Mouse (Mus musculus): Measurements from ENCODE around the gene Lrmp. TPM values are rescaled to one million over a fixed set of nuclear protein-coding genes. Genes with fewer than 3 reads are reported as not detected.

The Lrmp gene
- total RNA-seq, 2 experiments from 2014 or later = 3.5 to 4.5 TPM

- DNase-seq (ENCODE audit: low spot score in 2 of 2) = no peak
Measured at GRCm38 (mm10) chr6:145197949-145198686, 82.7 kb downstream of the Lrmp start.

DNA sequence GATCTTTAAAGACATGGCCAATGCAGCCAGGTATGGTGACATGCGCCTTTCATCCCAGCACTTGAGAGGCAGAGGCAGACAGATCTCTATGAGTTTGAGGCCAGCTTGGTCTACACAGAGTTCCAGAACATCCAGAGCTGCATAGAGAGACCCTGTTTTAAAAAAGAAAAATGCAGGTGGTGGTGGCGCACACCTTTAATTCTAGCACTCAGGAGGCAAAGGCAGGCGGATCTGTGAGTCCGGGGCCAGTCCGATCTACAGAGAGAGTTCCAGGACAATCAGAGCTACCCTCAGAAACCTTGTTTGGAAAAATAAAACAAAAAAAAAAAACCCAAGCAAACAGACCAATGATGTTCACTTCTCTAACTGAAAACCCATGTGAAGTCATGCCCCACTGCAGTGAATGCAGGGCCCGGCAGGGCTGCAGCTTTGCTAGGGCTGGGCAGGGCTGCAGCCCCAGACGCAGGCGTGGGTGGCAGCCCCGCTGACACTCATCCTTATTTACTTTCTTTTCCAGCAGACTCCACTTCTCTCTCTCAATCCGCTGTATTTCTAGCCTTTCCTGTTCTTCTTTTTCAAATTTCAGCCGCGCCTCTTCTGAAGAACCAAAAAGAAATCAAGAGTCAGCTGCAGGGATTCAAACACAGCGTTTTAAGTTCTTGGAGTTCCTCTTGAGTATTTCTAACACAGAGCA lies 87.1 kb downstream of the Lrmp start:
- DNase-seq (ENCODE audit: low spot score in 2 of 2) = no peak

GRCm38 (mm10) chr6:145204440-145204839 lies 89.0 kb downstream of the Lrmp start:
- no peak for DNase-seq (ENCODE audit: low spot score in 2 of 2)

- DNase-seq (ENCODE audit: low spot score in 2 of 2) = no peak
Measured at GRCm38 (mm10) chr6:145205142-145205541, 89.7 kb downstream of the Lrmp start.

- no peak for DNase-seq (ENCODE audit: low spot score in 2 of 2)
Measured at GRCm38 (mm10) chr6:145210056-145210680, 94.7 kb downstream of the Lrmp start.

- DNase-seq (ENCODE audit: low spot score in 2 of 2) = peak; percentile 99
Measured at GRCm38 (mm10) chr6:145210816-145211338, 95.4 kb downstream of the Lrmp start, which contains the start of the genes Casc1 and Etfrf1. Casc1 (minus strand) TSS chr6:145211005. Etfrf1 (plus strand) TSS chr6:145211134.

GRCm38 (mm10) chr6:145211376-145212305 lies 96.2 kb downstream of the Lrmp start:
- DNase-seq (ENCODE audit: low spot score in 2 of 2) = no peak

GRCm38 (mm10) chr6:145213916-145214315 lies 98.5 kb downstream of the Lrmp start:
- DNase-seq (ENCODE audit: low spot score in 2 of 2) = no peak

DNA sequence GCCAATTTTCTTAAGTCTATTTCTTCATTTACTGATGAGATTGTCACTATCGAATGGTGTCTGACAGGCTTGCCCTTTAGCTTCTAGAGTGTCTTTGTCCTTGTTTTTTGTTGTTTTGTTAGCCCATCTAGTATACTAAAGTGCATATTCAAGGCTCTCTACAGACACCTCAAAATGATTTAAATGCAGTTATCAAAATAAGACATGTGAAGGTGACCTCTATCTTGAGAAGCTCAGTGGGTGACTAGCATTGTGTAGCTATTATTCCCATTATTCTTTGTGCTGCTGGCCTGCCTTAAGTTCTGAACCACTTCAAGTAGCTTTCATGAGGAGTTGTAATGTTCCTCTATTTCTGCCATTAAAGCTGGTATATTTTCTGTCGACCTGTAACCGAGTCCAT lies 100.4 kb downstream of the Lrmp start:
- DNase-seq (ENCODE audit: low spot score in 2 of 2) = no peak

DNA sequence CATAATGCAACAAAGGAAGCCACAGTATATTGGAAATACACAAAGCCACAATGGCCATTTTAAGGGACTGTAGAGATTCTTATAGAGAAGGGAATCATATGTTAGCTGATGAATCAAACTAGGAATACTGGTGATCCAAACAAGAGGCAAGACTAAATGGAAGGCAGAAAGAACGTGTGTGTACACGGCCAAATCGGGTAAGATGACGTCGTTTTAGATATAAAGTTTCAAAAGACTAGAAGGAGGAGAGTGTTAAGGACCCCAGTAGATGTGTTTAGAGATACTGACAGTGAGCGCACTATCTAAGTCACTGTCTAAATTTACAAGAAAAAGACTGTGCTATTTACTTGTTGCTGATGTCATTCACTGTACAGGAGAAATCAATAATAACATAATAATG lies 108.8 kb downstream of the Lrmp start:
- no peak for DNase-seq (ENCODE audit: low spot score in 2 of 2)

Other genes with a start within 250 kb of the Lrmp start
- 100 to 1,000 TPM; 109 to 111 TPM for gene Bcat1, start 39.5 kb upstream of the Lrmp start, total RNA-seq (2021)
- gene Casc1, start 95.4 kb downstream of the Lrmp start, total RNA-seq (2021) = 1 to 10 TPM; 1.0 to 1.3 TPM
- 10 to 100 TPM; 26.5 to 26.9 TPM for gene Etfrf1, start 95.5 kb downstream of the Lrmp start, total RNA-seq (2021)
- gene Kras, start 134.6 kb downstream of the Lrmp start, total RNA-seq (2021) = 10 to 100 TPM; 72.4 to 81.0 TPM

Measured in layer of hippocampus, adult 18-20 months (tissue).